Comparison of ENCODE assay signal across 8 mouse cellular contexts in genomic region chr10:79834769-79835398, GRCm38 (mm10). TPM values are rescaled to one million over a fixed set of nuclear protein-coding genes. Genes with fewer than 3 reads are reported as not detected.
A peak's percentile ranks its signal among the peaks of the same experiment; 100 is the strongest.
DNase-seq lines count a peak whose midpoint lies in the region; ATAC-seq and TF ChIP-seq lines count a peak whose summit lies in the region.

No protein-coding gene starts in this region.

- H3K27ac ChIP-seq in heart, embryonic 12.5 days (ENCODE audit: poor library complexity, severe bottlenecking) = no peak overlapping the region
- no peak overlapping the region for H3K27ac ChIP-seq in kidney, embryonic 16.5 days (ENCODE audit: low read length)
- no peak overlapping the region for H3K27ac ChIP-seq in neural tube, embryonic 15.5 days (replicated peaks)

- H3K36me3 ChIP-seq in heart, embryonic 12.5 days = no peaks in the 10 kb centered on the region
- H3K36me3 ChIP-seq in kidney, embryonic 16.5 days (ENCODE audit: insufficient read depth, low read length) = no peaks in the 10 kb centered on the region
- H3K36me3 ChIP-seq in neural tube, embryonic 15.5 days = no peaks in the 10 kb centered on the region

- H3K9ac ChIP-seq in heart, embryonic 12.5 days = 0 out of 2 replicates have a peak overlapping the region, but pooled peaks have one; percentile 15
- no peak overlapping the region; the same call in 1 of the 2 replicates for H3K9ac ChIP-seq in kidney, embryonic 16.5 days (replicated peaks; ENCODE audit: low read length)
- no peak overlapping the region for H3K9ac ChIP-seq in neural tube, embryonic 15.5 days (replicated peaks)

- DNase-seq in CD4-positive, CD25-positive, alpha-beta regulatory T cell, adult 2 months (ENCODE audit: low read depth, low spot score) = peak; percentile 90
- DNase-seq in embryo, embryonic 10 days (ENCODE audit: low spot score) = peak; percentile 88
- DNase-seq in lung, adult 2 months = peak; percentile 79
- peak; percentile 82 for DNase-seq in thymus, postnatal 36 days

- ATAC-seq in activated CD4-positive, CD25-positive, alpha-beta regulatory T cell, adult 4 months = peak; percentile 59
- ATAC-seq in heart, embryonic 12.5 days (ENCODE audit: insufficient number of reproducible peaks, low FRiP score) = 0 out of 2 replicates have a peak, but pooled peaks have one; percentile 43
- ATAC-seq in kidney, embryonic 16.5 days (ENCODE audit: low FRiP score, low TSS enrichment) = peak; percentile 64
- peak; percentile 64; the same call in 1 of the 2 replicates for ATAC-seq in neural tube, embryonic 15.5 days (ENCODE audit: low FRiP score)

- no peak overlapping the region for H3K4me3 ChIP-seq in heart, embryonic 12.5 days
- no peak overlapping the region for H3K4me3 ChIP-seq in kidney, embryonic 16.5 days (ENCODE audit: low read length)
- no peak overlapping the region for H3K4me3 ChIP-seq in lung, adult 2 months (replicated peaks; ENCODE audit: extremely low read depth, low read depth, low read length)
- H3K4me3 ChIP-seq in neural tube, embryonic 15.5 days (replicated peaks) = no peak overlapping the region

- TF ChIP-seq POLR2A in lung, adult 2 months (IDR thresholded peaks at IDR 0.05; ENCODE audit: borderline replicate concordance, extremely low read depth, low read depth, low read length) = no peak

- 18% methylated on average over 9 of the region's 9 CpGs for WGBS in heart, embryonic 12.5 days
- 18% methylated on average over 9 of the region's 9 CpGs for WGBS in kidney, embryonic 16.5 days
- 19% methylated on average over 9 of the region's 9 CpGs for WGBS in lung, adult 2 months
- 27% methylated on average over 9 of the region's 9 CpGs for WGBS in neural tube, embryonic 15.5 days

- H3K27me3 ChIP-seq in heart, embryonic 12.5 days (replicated peaks) = no peaks in the 10 kb centered on the region
- no peaks in the 10 kb centered on the region for H3K27me3 ChIP-seq in kidney, embryonic 16.5 days (ENCODE audit: insufficient read depth, low read length)
- H3K27me3 ChIP-seq in neural tube, embryonic 15.5 days (replicated peaks) = 0 out of 2 replicates have a peak, but pooled peaks cover 3% of the 10 kb centered on the region

- TF ChIP-seq CTCF in lung, adult 2 months (IDR thresholded peaks at IDR 0.05; ENCODE audit: insufficient read depth, low read length) = peak; percentile 92

- peaks cover 4% of the 10 kb centered on the region; the same call in 1 of the 2 replicates for H3K9me3 ChIP-seq in heart, embryonic 12.5 days (replicated peaks)
- H3K9me3 ChIP-seq in kidney, embryonic 16.5 days (ENCODE audit: low read length) = peaks cover 3% of the 10 kb centered on the region; the same call in 1 of the 2 replicates
- no peaks in the 10 kb centered on the region for H3K9me3 ChIP-seq in neural tube, embryonic 15.5 days (replicated peaks)

- H3K4me2 ChIP-seq in heart, embryonic 12.5 days = peak overlapping the region; percentile 39; the same call in 1 of the 2 replicates
- no peak overlapping the region for H3K4me2 ChIP-seq in kidney, embryonic 16.5 days (replicated peaks; ENCODE audit: low read depth, low read length)
- no peak overlapping the region for H3K4me2 ChIP-seq in neural tube, embryonic 15.5 days

- H3K4me1 ChIP-seq in heart, embryonic 12.5 days (replicated peaks) = peaks cover 6% of the 10 kb centered on the region; the same call in 1 of the 2 replicates
- 0 out of 2 replicates have a peak, but pooled peaks cover 5% of the 10 kb centered on the region for H3K4me1 ChIP-seq in kidney, embryonic 16.5 days (ENCODE audit: insufficient read depth, low read length)
- H3K4me1 ChIP-seq in lung, adult 2 months (ENCODE audit: control insufficient read depth, insufficient read depth, low read length) = peaks cover 3% of the 10 kb centered on the region; the same call in 1 of the 2 replicates
- H3K4me1 ChIP-seq in neural tube, embryonic 15.5 days = 0 out of 2 replicates have a peak, but pooled peaks cover 5% of the 10 kb centered on the region

RNA-seq across cellular contexts. Expression of gene Misp, which starts 14.1 kb away (rescaled TPM):
- polyA plus RNA-seq in activated CD4-positive, CD25-positive, alpha-beta regulatory T cell, adult 4 months (2017; shearing (Covaris generic)) = not detected
- polyA plus RNA-seq in heart, embryonic 12.5 days (2016; fragmentation: Nextera tagmentation; extraction: Ambion mirVana) = 0.40 and 0.60 TPM in 2 replicates
- polyA plus RNA-seq in kidney, embryonic 16.5 days (2015; fragmentation: Nextera tagmentation; extraction: Ambion mirVana) = 18.2 and 18.5 TPM in 2 replicates
- 4.0 and 4.8 TPM in 2 replicates for polyA plus RNA-seq in lung, adult 2 months (2012; rRNA removed)
- 0.33 and 11.5 TPM in 2 replicates for polyA plus RNA-seq in neural tube, embryonic 15.5 days (2015; fragmentation: Nextera tagmentation; extraction: Ambion mirVana)

RNA-seq across cellular contexts. Expression of gene Ptbp1, which starts 19.3 kb away (rescaled TPM):
- polyA plus RNA-seq in activated CD4-positive, CD25-positive, alpha-beta regulatory T cell, adult 4 months (2017; shearing (Covaris generic)) = 100 to 1,000 TPM in 1 of 2 experiments, 10 to 100 TPM in 1; 94.0 to 159 TPM
- 139 and 142 TPM in 2 replicates for polyA plus RNA-seq in heart, embryonic 12.5 days (2016; fragmentation: Nextera tagmentation; extraction: Ambion mirVana)
- 431 and 491 TPM in 2 replicates for polyA plus RNA-seq in kidney, embryonic 16.5 days (2015; fragmentation: Nextera tagmentation; extraction: Ambion mirVana)
- 224 and 265 TPM in 2 replicates for polyA plus RNA-seq in lung, adult 2 months (2012; rRNA removed)
- polyA plus RNA-seq in neural tube, embryonic 15.5 days (2015; fragmentation: Nextera tagmentation; extraction: Ambion mirVana) = 55.8 and 121 TPM in 2 replicates

RNA-seq across cellular contexts. Expression of gene Prtn3, which starts 39.4 kb away (rescaled TPM):
- not detected for polyA plus RNA-seq in activated CD4-positive, CD25-positive, alpha-beta regulatory T cell, adult 4 months (2017; shearing (Covaris generic))
- polyA plus RNA-seq in heart, embryonic 12.5 days (2016; fragmentation: Nextera tagmentation; extraction: Ambion mirVana) = 1.8 and 2.0 TPM in 2 replicates
- 7.9 and 8.2 TPM in 2 replicates for polyA plus RNA-seq in kidney, embryonic 16.5 days (2015; fragmentation: Nextera tagmentation; extraction: Ambion mirVana)
- 3.6 and 5.0 TPM in 2 replicates for polyA plus RNA-seq in lung, adult 2 months (2012; rRNA removed)
- polyA plus RNA-seq in neural tube, embryonic 15.5 days (2015; fragmentation: Nextera tagmentation; extraction: Ambion mirVana) = 9.0 and 9.5 TPM in 2 replicates

RNA-seq across cellular contexts. Expression of gene Plppr3, which starts 39.5 kb away (rescaled TPM):
- polyA plus RNA-seq in activated CD4-positive, CD25-positive, alpha-beta regulatory T cell, adult 4 months (2017; shearing (Covaris generic)) = 1 to 10 TPM; 1.6 to 2.1 TPM
- 14.2 and 15.5 TPM in 2 replicates for polyA plus RNA-seq in heart, embryonic 12.5 days (2016; fragmentation: Nextera tagmentation; extraction: Ambion mirVana)
- 72.7 and 78.6 TPM in 2 replicates for polyA plus RNA-seq in kidney, embryonic 16.5 days (2015; fragmentation: Nextera tagmentation; extraction: Ambion mirVana)
- 8.4 and 8.9 TPM in 2 replicates for polyA plus RNA-seq in lung, adult 2 months (2012; rRNA removed)
- polyA plus RNA-seq in neural tube, embryonic 15.5 days (2015; fragmentation: Nextera tagmentation; extraction: Ambion mirVana) = 316 and 385 TPM in 2 replicates

RNA-seq across cellular contexts. Expression of gene Palm, which starts 41.5 kb away (rescaled TPM):
- under 1 TPM; 0.55 to 0.95 TPM for polyA plus RNA-seq in activated CD4-positive, CD25-positive, alpha-beta regulatory T cell, adult 4 months (2017; shearing (Covaris generic))
- 72.4 and 80.8 TPM in 2 replicates for polyA plus RNA-seq in heart, embryonic 12.5 days (2016; fragmentation: Nextera tagmentation; extraction: Ambion mirVana)
- polyA plus RNA-seq in kidney, embryonic 16.5 days (2015; fragmentation: Nextera tagmentation; extraction: Ambion mirVana) = 190 and 194 TPM in 2 replicates
- polyA plus RNA-seq in lung, adult 2 months (2012; rRNA removed) = 34.2 and 38.5 TPM in 2 replicates
- 227 and 256 TPM in 2 replicates for polyA plus RNA-seq in neural tube, embryonic 15.5 days (2015; fragmentation: Nextera tagmentation; extraction: Ambion mirVana)
